15 mouse cellular contexts compared by ENCODE assay signal in the genomic region with DNA sequence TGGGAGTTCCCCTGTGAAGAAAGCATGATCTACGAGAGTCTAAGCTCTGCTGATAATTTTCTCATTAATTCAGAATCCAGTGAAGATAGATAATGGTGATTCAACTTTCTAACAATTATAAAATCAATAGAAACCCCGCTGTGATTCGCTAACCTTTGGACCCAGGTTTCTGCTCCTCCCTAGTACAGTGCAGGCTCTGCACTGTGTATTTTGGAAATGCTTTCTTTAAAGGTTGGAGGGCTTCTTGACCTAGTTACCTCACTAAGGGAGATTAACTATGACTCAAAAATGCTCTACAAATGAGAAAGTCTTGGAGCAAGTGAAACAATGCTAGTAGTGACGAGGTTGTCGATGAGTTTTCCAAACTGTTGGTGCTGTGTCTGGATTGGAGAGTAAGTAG.
"Had no signal": no experiment of that assay in that cellular context is flagged by ENCODE, and none has a peak within 500 bp of the region (broad histone marks: within the 10 kb centered on the region; RNA-seq: fewer than 3 reads in every experiment).

No protein-coding gene starts in this region.

- H3K27ac ChIP-seq: hindbrain, embryonic 15.5 days; kidney, embryonic 15.5 days; limb, embryonic 15.5 days; midbrain, embryonic 12.5 days had no signal

- ATAC-seq: midbrain, embryonic 16.5 days had no signal

- H3K4me3 ChIP-seq: hindbrain, embryonic 15.5 days; kidney, embryonic 15.5 days; limb, embryonic 15.5 days; midbrain, embryonic 12.5 days had no signal

- H3K9ac ChIP-seq: hindbrain, embryonic 15.5 days; kidney, embryonic 15.5 days; limb, embryonic 15.5 days; midbrain, embryonic 12.5 days had no signal

- H3K27me3 ChIP-seq: hindbrain, embryonic 15.5 days; kidney, embryonic 15.5 days; limb, embryonic 15.5 days; midbrain, embryonic 12.5 days had no signal

- DNase-seq: kidney, adult 2 months; kidney, postnatal 25 days; layer of hippocampus, postnatal 36 days; lung, adult 18-20 months; lung, postnatal 10 days; right cerebral cortex, adult 18-20 months; right cerebral cortex, postnatal 4 days; spleen, adult 18-20 months; thymus, adult 18-20 months; thymus, postnatal 14 days had no signal

- H3K36me3 ChIP-seq: hindbrain, embryonic 15.5 days; kidney, embryonic 15.5 days; limb, embryonic 15.5 days; midbrain, embryonic 12.5 days had no signal

- H3K9me3 ChIP-seq: hindbrain, embryonic 15.5 days; kidney, embryonic 15.5 days; limb, embryonic 15.5 days; midbrain, embryonic 12.5 days had no signal

- H3K4me2 ChIP-seq: hindbrain, embryonic 15.5 days; kidney, embryonic 15.5 days; limb, embryonic 15.5 days; midbrain, embryonic 12.5 days had no signal
